Mouse (Mus musculus) heart, postnatal 0 days (tissue): ENCODE measurements around the gene Lysmd4. TPM values are rescaled to one million over a fixed set of nuclear protein-coding genes. Genes with fewer than 3 reads are reported as not detected.
A peak's percentile ranks its signal among the peaks of the same experiment; 100 is the strongest.

Experiments used
- ATAC-seq: fragments of 200-750 bp; cut with Nextera tagmentation; 2 replicates; pipeline ENCODE4 v1.8.0; 2017; ENCODE audit warnings: low read depth, moderate number of reproducible peaks, moderate library complexity; ENCODE audit not compliant: insufficient read depth
- DNase-seq: peaks from one replicate; pipeline ENCODE4 v3.0.0-alpha.2; 2016; ENCODE audit warnings: low spot score
- H3K27ac ChIP-seq: fragments of 300-500 bp; sonication (generic); 2 replicates; pipeline ENCODE4 v1.5.1; 2014; ENCODE audit warnings: low read depth, mild to moderate bottlenecking
- H3K27me3 ChIP-seq: fragments of 300-500 bp; sonication (generic); 2 replicates; pipeline ENCODE4 v1.6.1; 2014; ENCODE audit warnings: low read length, mixed read lengths; ENCODE audit not compliant: control insufficient read depth, insufficient read depth
- H3K36me3 ChIP-seq: fragments of 300-500 bp; sonication (generic); replicated peaks from 2 replicates; pipeline ENCODE4 v1.6.1; 2014; ENCODE audit warnings: low read length, mixed read lengths; ENCODE audit not compliant: control insufficient read depth, insufficient read depth
- H3K4me1 ChIP-seq: fragments of 300-500 bp; sonication (generic); 2 replicates; pipeline ENCODE4 v1.6.1; 2014; ENCODE audit warnings: antibody characterized with exemption; ENCODE audit not compliant: control insufficient read depth, insufficient read depth
- H3K4me2 ChIP-seq: fragments of 300-500 bp; sonication (generic); 2 replicates; pipeline ENCODE4 v1.6.1; 2014; ENCODE audit warnings: low read depth, mild to moderate bottlenecking, low read length, moderate library complexity
- H3K4me3 ChIP-seq: fragments of 300-500 bp; sonication (generic); 2 replicates; pipeline ENCODE4 v1.5.1; 2014; ENCODE audit warnings: low read depth, low read length
- H3K9ac ChIP-seq: fragments of 300-500 bp; sonication (generic); replicated peaks from 2 replicates; pipeline ENCODE4 v1.6.1; 2014; ENCODE audit warnings: low read depth, low read length, mixed read lengths
- H3K9me3 ChIP-seq: fragments of 300-500 bp; sonication (generic); replicated peaks from 2 replicates; pipeline ENCODE4 v1.6.1; 2016; ENCODE audit warnings: low read length; ENCODE audit not compliant: control insufficient read depth
- CTCF ChIP-seq: IDR thresholded peaks from 2 replicates; pipeline ENCODE4 v1.5.1; 2016; ENCODE audit warnings: antibody characterized with exemption, control low read depth, low read depth
- EP300 ChIP-seq: IDR thresholded peaks from 2 replicates; pipeline ENCODE4 v1.6.1; 2016; ENCODE audit warnings: antibody characterized with exemption, low read depth
- WGBS: fragments of 180-500 bp; shearing (Covaris S2); extraction: QIAGEN DNeasy Blood & Tissue Kit; methylation state at CpG from one replicate; pipeline ENCODE4 v1.1.7; 2014; 5-methylcytosine and 5-hydroxymethylcytosine counted together
- polyA plus RNA-seq: library from polyadenylated mRNA; unstranded; fragments of >200 nt; fragmentation: Nextera tagmentation; extraction: Ambion mirVana; gene quantifications from 2 replicates; pipeline ENCODE4 v1.2.1, GENCODE M21; 2015
- total RNA-seq: library from RNA; depleted of rRNA; stranded (reverse); fragments of >200 nt; gene quantifications from 2 replicates; pipeline ENCODE4 v1.2.3, GENCODE M21; 2014; ENCODE audit warnings: low replicate concordance

Lysmd4 gene
- total and polyA plus RNA-seq, 2 experiments from 2014 or later, result 15.0 to 15.9 TPM

- no peak for ATAC-seq
- H3K36me3 ChIP-seq, result no peaks in the 10 kb centered on the region
- no peak for TF ChIP-seq CTCF
- TF ChIP-seq EP300, result no peak
- DNase-seq, result no peak
- H3K9me3 ChIP-seq, result no peaks in the 10 kb centered on the region
- WGBS, result 83% methylated on average over 9 of the region's 9 CpGs
- no peak overlapping the region for H3K27ac ChIP-seq
- H3K4me3 ChIP-seq, result no peak overlapping the region
- H3K9ac ChIP-seq, result no peak overlapping the region
- no peaks in the 10 kb centered on the region for H3K27me3 ChIP-seq
- no peak overlapping the region for H3K4me2 ChIP-seq
- H3K4me1 ChIP-seq, result no peaks in the 10 kb centered on the region
Measured at GRCm38 (mm10) chr7:67205734-67206425, 16.5 kb upstream of the Lysmd4 start.

- TF ChIP-seq EP300, result no peak
- TF ChIP-seq CTCF, result no peak
- WGBS, result 58% methylated on average over 10 of the region's 10 CpGs
- ATAC-seq (no peak), DNase-seq (no peak)
- Histone ChIP-seq H3K9ac (no peak overlapping the region), H3K4me2 (no peak overlapping the region), H3K4me1 (no peaks in the 10 kb centered on the region), H3K27me3 (no peaks in the 10 kb centered on the region), H3K36me3 (no peaks in the 10 kb centered on the region), H3K4me3 (no peak overlapping the region), H3K27ac (no peak overlapping the region), H3K9me3 (no peaks in the 10 kb centered on the region)
Measured at GRCm38 (mm10) chr7:67206496-67206895, 15.8 kb upstream of the Lysmd4 start.

GRCm38 (mm10) chr7:67207701-67208100 lies 14.6 kb upstream of the Lysmd4 start:
- Histone ChIP-seq H3K9ac (no peak overlapping the region), H3K27ac (no peak overlapping the region), H3K36me3 (no peaks in the 10 kb centered on the region), H3K9me3 (no peaks in the 10 kb centered on the region), H3K4me2 (no peak overlapping the region), H3K4me1 (no peaks in the 10 kb centered on the region), H3K27me3 (no peaks in the 10 kb centered on the region), H3K4me3 (no peak overlapping the region)
- WGBS, result 47% methylated on average over 6 of the region's 6 CpGs
- DNase-seq (no peak), ATAC-seq (no peak)
- TF ChIP-seq CTCF, result no peak
- TF ChIP-seq EP300, result no peak

- Histone ChIP-seq H3K27me3 (no peaks in the 10 kb centered on the region), H3K27ac (no peak overlapping the region), H3K9me3 (no peaks in the 10 kb centered on the region), H3K9ac (no peak overlapping the region), H3K4me2 (no peak overlapping the region), H3K36me3 (no peaks in the 10 kb centered on the region), H3K4me1 (no peaks in the 10 kb centered on the region), H3K4me3 (no peak overlapping the region)
- no peak for DNase-seq
- WGBS, result 76% methylated on average over 1 of the region's 1 CpGs
- no peak for ATAC-seq
- TF ChIP-seq CTCF, result no peak
- TF ChIP-seq EP300, result no peak
Measured at GRCm38 (mm10) chr7:67208317-67208716, 14.0 kb upstream of the Lysmd4 start.

- 35% methylated on average over 6 of the region's 6 CpGs for WGBS
- no peak for TF ChIP-seq CTCF
- no peak for TF ChIP-seq EP300
- no peak overlapping the region for H3K9ac ChIP-seq
- 0 out of 2 replicates have a peak, but pooled peaks have one; percentile 11 for ATAC-seq
- no peak overlapping the region for H3K4me2 ChIP-seq
- no peaks in the 10 kb centered on the region for H3K27me3 ChIP-seq
- no peak overlapping the region for H3K27ac ChIP-seq
- H3K9me3 ChIP-seq, result no peaks in the 10 kb centered on the region
- H3K4me1 ChIP-seq, result no peaks in the 10 kb centered on the region
- DNase-seq, result no peak
- no peak overlapping the region for H3K4me3 ChIP-seq
- no peaks in the 10 kb centered on the region for H3K36me3 ChIP-seq
Measured at GRCm38 (mm10) chr7:67210004-67210833, 12.1 kb upstream of the Lysmd4 start.
